Comparison of ENCODE assay signal across 10 mouse cellular contexts in genomic region chr5:64327212-64327902, GRCm38 (mm10).
DNase-seq lines count a peak whose midpoint lies in the region; ATAC-seq lines count a peak whose summit lies in the region.
"Had no signal": no experiment of that assay in that cellular context is flagged by ENCODE, and none has a peak within 500 bp of the region (broad histone marks: within the 10 kb centered on the region; RNA-seq: fewer than 3 reads in every experiment).

No protein-coding gene starts in this region.

- no peak overlapping the region for H3K4me2 ChIP-seq in neural tube, embryonic 11.5 days (ENCODE audit: low read depth)
- H3K4me2 ChIP-seq in limb, embryonic 15.5 days = no peak overlapping the region
- H3K4me2 ChIP-seq: heart, embryonic 15.5 days had no signal

- intact Hi-C loops in heart, postnatal 25 days (cut with DNase I) = loop anchor here (2.0 kb wide), 1 partner anchor 37 kb away; no protein-coding TSS in a partner anchor

- H3K9ac ChIP-seq in neural tube, embryonic 11.5 days (ENCODE audit: low read length) = no peak overlapping the region
- H3K9ac ChIP-seq in limb, embryonic 15.5 days = no peak overlapping the region
- H3K9ac ChIP-seq: heart, embryonic 15.5 days; liver, embryonic 14.5 days had no signal

- 0 out of 2 replicates have a peak overlapping the region, but pooled peaks have one; percentile 14 for H3K27ac ChIP-seq in neural tube, embryonic 11.5 days (ENCODE audit: low read depth, low read length)
- H3K27ac ChIP-seq in limb, embryonic 15.5 days = peak overlapping the region; percentile 71
- H3K27ac ChIP-seq: liver, embryonic 14.5 days had no signal

- DNase-seq in heart, adult 11 months = peak; percentile 94
- no peak for DNase-seq in heart, postnatal 25 days (ENCODE audit: low spot score)
- DNase-seq in neural tube, embryonic 11.5 days (ENCODE audit: low spot score) = no peak
- no peak for DNase-seq in neural tube, embryonic 10.5 days (ENCODE audit: extremely low spot score, low spot score)
- DNase-seq in spleen, postnatal 14 days (ENCODE audit: low spot score in 2 of 2) = no peak
- no peak for DNase-seq in layer of hippocampus, postnatal 36 days
- no peak for DNase-seq in layer of hippocampus, adult 18-20 months (ENCODE audit: low spot score in 2 of 2)

- peaks cover 5% of the 10 kb centered on the region; the same call in 1 of the 2 replicates for H3K36me3 ChIP-seq in neural tube, embryonic 11.5 days (ENCODE audit: control insufficient read depth, insufficient read depth, low read length)
- H3K36me3 ChIP-seq in limb, embryonic 15.5 days = peaks cover 17% of the 10 kb centered on the region

- no peak for ATAC-seq in neural tube, embryonic 11.5 days (ENCODE audit: insufficient read depth, low FRiP score, low TSS enrichment)
- ATAC-seq in limb, embryonic 15.5 days (ENCODE audit: insufficient number of reproducible peaks, low FRiP score, low TSS enrichment, low read depth) = no peak

- no peaks in the 10 kb centered on the region for H3K4me1 ChIP-seq in neural tube, embryonic 11.5 days (ENCODE audit: control insufficient read depth, insufficient read depth, low read length)
- peaks cover 38% of the 10 kb centered on the region for H3K4me1 ChIP-seq in limb, embryonic 15.5 days

- WGBS in neural tube, embryonic 11.5 days = 61% methylated on average over 7 of the region's 7 CpGs
- 60% methylated on average over 7 of the region's 7 CpGs for WGBS in limb, embryonic 15.5 days

- H3K4me3 ChIP-seq in neural tube, embryonic 11.5 days (ENCODE audit: low read depth, low read length) = no peak overlapping the region
- H3K4me3 ChIP-seq in limb, embryonic 15.5 days = no peak overlapping the region
- H3K4me3 ChIP-seq: heart, embryonic 15.5 days had no signal

- no peaks in the 10 kb centered on the region for H3K27me3 ChIP-seq in neural tube, embryonic 11.5 days (ENCODE audit: control insufficient read depth, insufficient read depth, low read length)
- H3K27me3 ChIP-seq in limb, embryonic 15.5 days = no peaks in the 10 kb centered on the region
- H3K27me3 ChIP-seq: heart, embryonic 15.5 days had no signal

- H3K9me3 ChIP-seq in neural tube, embryonic 11.5 days (ENCODE audit: control insufficient read depth, low read length) = no peaks in the 10 kb centered on the region
- no peaks in the 10 kb centered on the region for H3K9me3 ChIP-seq in limb, embryonic 15.5 days
- H3K9me3 ChIP-seq: heart, embryonic 15.5 days had no signal
